In genomic region chr7:54507006-54507405, GRCm38 (mm10) we compare ENCODE assay signal across 24 mouse cellular contexts.
"Had no signal": no experiment of that assay in that cellular context is flagged by ENCODE, and none has a peak within 500 bp of the region (broad histone marks: within the 10 kb centered on the region; RNA-seq: fewer than 3 reads in every experiment).

No protein-coding gene starts in this region.

- H3K9me3 ChIP-seq: kidney, embryonic 15.5 days; limb, embryonic 12.5 days; limb, embryonic 15.5 days; megakaryocyte, embryonic 14.5 days; midbrain, embryonic 10.5 days; midbrain, embryonic 13.5 days; neural tube, embryonic 12.5 days; neural tube, embryonic 15.5 days had no signal

- H3K27ac ChIP-seq: kidney, embryonic 15.5 days; limb, embryonic 12.5 days; limb, embryonic 15.5 days; liver, embryonic 14.5 days; midbrain, embryonic 10.5 days; midbrain, embryonic 13.5 days; neural tube, embryonic 12.5 days; neural tube, embryonic 15.5 days; stomach, postnatal 0 days had no signal

- H3K4me1 ChIP-seq: kidney, embryonic 15.5 days; limb, embryonic 12.5 days; limb, embryonic 15.5 days; megakaryocyte, embryonic 14.5 days; midbrain, embryonic 10.5 days; midbrain, embryonic 13.5 days; neural tube, embryonic 12.5 days; neural tube, embryonic 15.5 days had no signal

- DNase-seq: kidney, postnatal 10 days; kidney, postnatal 36 days; left cerebral cortex, postnatal 4 days; liver, postnatal 0 days; lung, embryonic 14.5 days; lung, postnatal 36 days; right cerebral cortex, adult 18-20 months; right cerebral cortex, postnatal 14 days; right cerebral cortex, postnatal 4 days; thymus, adult 2 months; thymus, postnatal 14 days; thymus, postnatal 4 days had no signal

- H3K4me2 ChIP-seq: kidney, embryonic 15.5 days; limb, embryonic 12.5 days; limb, embryonic 15.5 days; liver, embryonic 11.5 days; lung, embryonic 14.5 days; midbrain, embryonic 13.5 days; neural tube, embryonic 12.5 days; neural tube, embryonic 15.5 days had no signal

- H3K9ac ChIP-seq: kidney, embryonic 15.5 days; limb, embryonic 12.5 days; limb, embryonic 15.5 days; liver, embryonic 14.5 days; liver, postnatal 0 days; lung, embryonic 14.5 days; midbrain, embryonic 13.5 days; neural tube, embryonic 12.5 days; neural tube, embryonic 15.5 days had no signal

- H3K36me3 ChIP-seq: kidney, embryonic 15.5 days; limb, embryonic 12.5 days; limb, embryonic 15.5 days; midbrain, embryonic 10.5 days; midbrain, embryonic 13.5 days; neural tube, embryonic 12.5 days; neural tube, embryonic 15.5 days had no signal

- ATAC-seq: liver, postnatal 0 days; lung, postnatal 0 days; midbrain, embryonic 13.5 days had no signal

- H3K4me3 ChIP-seq: kidney, embryonic 15.5 days; limb, embryonic 12.5 days; limb, embryonic 15.5 days; megakaryocyte, embryonic 14.5 days; midbrain, embryonic 10.5 days; midbrain, embryonic 13.5 days; neural tube, embryonic 12.5 days; neural tube, embryonic 15.5 days had no signal

- H3K27me3 ChIP-seq: kidney, embryonic 15.5 days; limb, embryonic 12.5 days; limb, embryonic 15.5 days; megakaryocyte, embryonic 14.5 days; midbrain, embryonic 13.5 days; neural tube, embryonic 12.5 days; neural tube, embryonic 15.5 days had no signal
